Mouse (Mus musculus) liver, postnatal 0 days (tissue): Measurements from ENCODE around the gene Nmnat2. TPM values are rescaled to one million over a fixed set of nuclear protein-coding genes. Genes with fewer than 3 reads are reported as not detected.

Experiments
- ATAC-seq: fragments of 200-750 bp; cut with Nextera tagmentation; 2 replicates; pipeline ENCODE4 v1.8.0; 2017; ENCODE audit warnings: mild to moderate bottlenecking, moderate library complexity
- DNase-seq: peaks from one replicate; pipeline ENCODE4 v3.0.0-alpha.2; 2016
- H3K27ac ChIP-seq: fragments of 300-500 bp; sonication (generic); 2 replicates; pipeline ENCODE4 v1.5.1; 2014; ENCODE audit warnings: antibody characterized with exemption, moderate library complexity, mild to moderate bottlenecking, low read depth
- H3K27me3 ChIP-seq: fragments of 300-500 bp; sonication (generic); 2 replicates; pipeline ENCODE4 v1.6.1; 2014; ENCODE audit warnings: low read length, control low read depth, mixed read lengths; ENCODE audit not compliant: insufficient read depth
- H3K36me3 ChIP-seq: fragments of 300-500 bp; sonication (generic); replicated peaks from 2 replicates; pipeline ENCODE4 v1.6.1; 2014; ENCODE audit warnings: mild to moderate bottlenecking, control low read depth, low read length, moderate library complexity, mixed read lengths; ENCODE audit not compliant: insufficient read depth
- H3K4me1 ChIP-seq: fragments of 300-500 bp; sonication (generic); 2 replicates; pipeline ENCODE4 v1.6.1; 2014; ENCODE audit warnings: antibody characterized with exemption, mild to moderate bottlenecking, control low read depth; ENCODE audit not compliant: insufficient read depth
- H3K4me2 ChIP-seq: fragments of 300-500 bp; sonication (generic); 2 replicates; pipeline ENCODE4 v1.6.1; 2014; ENCODE audit warnings: low read depth, mild to moderate bottlenecking, low read length, moderate library complexity, mixed read lengths
- H3K4me3 ChIP-seq: fragments of 300-500 bp; sonication (generic); 2 replicates; pipeline ENCODE4 v1.5.1; 2014; ENCODE audit warnings: low read depth, low read length
- H3K9ac ChIP-seq: fragments of 300-500 bp; sonication (generic); replicated peaks from 2 replicates; pipeline ENCODE4 v1.6.1; 2014; ENCODE audit warnings: mild to moderate bottlenecking, moderate library complexity
- H3K9me3 ChIP-seq: fragments of 300-500 bp; sonication (generic); 2 replicates; pipeline ENCODE4 v1.6.1; 2016; ENCODE audit warnings: mild to moderate bottlenecking, control low read depth, low read length, mixed read lengths
- CTCF ChIP-seq: sonication (generic); IDR thresholded peaks from 2 replicates; pipeline ENCODE4 v1.5.1; 2016; ENCODE audit warnings: antibody characterized with exemption, low read depth
- EP300 ChIP-seq: IDR thresholded peaks from 2 replicates; pipeline ENCODE4 v1.6.1; 2016; ENCODE audit warnings: antibody characterized with exemption, low read depth, mild to moderate bottlenecking
- WGBS: fragments of 180-500 bp; shearing (Covaris S2); extraction: QIAGEN DNeasy Blood & Tissue Kit; methylation state at CpG from one replicate; pipeline ENCODE4 v1.1.7; 2014; ENCODE audit not compliant: insufficient replicate concordance; 5-methylcytosine and 5-hydroxymethylcytosine counted together
- polyA plus RNA-seq: library from polyadenylated mRNA; unstranded; fragments of >200 nt; fragmentation: Nextera tagmentation; extraction: Ambion mirVana; gene quantifications from 2 replicates; pipeline ENCODE4 v1.2.1, GENCODE M21; 2015

The Nmnat2 gene
- polyA plus RNA-seq, 1 experiment from 2014 or later = 0.09 TPM

DNA sequence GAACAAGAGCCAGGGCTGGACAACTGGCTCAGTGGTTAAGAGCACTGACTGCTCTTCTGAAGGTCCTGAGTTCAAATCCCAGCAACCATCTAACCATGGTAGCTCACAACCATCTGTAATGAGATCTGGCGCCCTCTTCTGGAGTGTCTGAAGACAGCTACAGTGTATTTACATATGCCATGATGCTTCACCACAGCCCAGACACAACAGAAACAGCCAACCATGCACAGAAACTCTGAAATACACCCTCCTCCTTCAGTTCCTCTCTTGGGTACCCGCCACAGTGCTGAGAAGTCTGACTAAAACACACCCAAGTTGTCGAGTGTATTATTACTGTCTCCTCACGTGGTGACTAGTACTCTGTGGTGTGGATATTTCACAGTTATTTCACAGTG, 111.6 kb downstream of the Nmnat2 start:
- ATAC-seq (no peak), DNase-seq (no peak)
- H3K27ac ChIP-seq = no peak overlapping the region
- no peaks in the 10 kb centered on the region for H3K36me3 ChIP-seq
- H3K27me3 ChIP-seq = 0 out of 2 replicates have a peak, but pooled peaks cover 8% of the 10 kb centered on the region
- WGBS = 62% methylated on average over 4 of the region's 4 CpGs
- no peak overlapping the region for H3K9ac ChIP-seq
- no peak overlapping the region for H3K4me3 ChIP-seq
- no peaks in the 10 kb centered on the region for H3K9me3 ChIP-seq
- no peak for TF ChIP-seq EP300
- TF ChIP-seq CTCF = peak; percentile 42
- H3K4me1 ChIP-seq = no peaks in the 10 kb centered on the region
- H3K4me2 ChIP-seq = no peak overlapping the region

DNA sequence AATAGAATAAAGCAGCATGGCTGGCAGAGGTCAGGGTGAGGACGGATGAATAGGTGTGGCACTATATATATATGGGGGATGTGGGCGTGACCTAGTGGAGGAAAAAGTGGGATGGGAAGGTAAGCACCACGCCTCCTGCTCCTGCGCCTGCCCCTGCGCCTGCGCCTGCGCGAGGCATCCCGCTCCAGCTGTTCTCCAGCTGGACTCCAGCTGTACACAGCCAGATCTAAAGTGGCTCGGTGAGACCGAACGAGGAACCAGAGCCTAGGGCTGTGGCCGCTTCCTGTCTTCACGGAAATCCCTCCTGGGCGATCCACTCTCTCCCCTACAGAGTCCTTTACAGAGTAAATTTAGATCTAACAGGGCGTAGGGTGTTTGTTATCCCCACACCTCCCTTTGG, 116.8 kb downstream of the Nmnat2 start:
- Histone ChIP-seq H3K9ac (no peak overlapping the region), H3K4me2 (no peak overlapping the region), H3K9me3 (no peaks in the 10 kb centered on the region), H3K4me3 (no peak overlapping the region), H3K4me1 (no peaks in the 10 kb centered on the region), H3K27me3 (peaks cover 21% of the 10 kb centered on the region), H3K27ac (no peak overlapping the region), H3K36me3 (no peaks in the 10 kb centered on the region)
- no peak for DNase-seq
- ATAC-seq = no peak
- WGBS = 39% methylated on average over 15 of the region's 16 CpGs
- TF ChIP-seq CTCF = no peak

DNA sequence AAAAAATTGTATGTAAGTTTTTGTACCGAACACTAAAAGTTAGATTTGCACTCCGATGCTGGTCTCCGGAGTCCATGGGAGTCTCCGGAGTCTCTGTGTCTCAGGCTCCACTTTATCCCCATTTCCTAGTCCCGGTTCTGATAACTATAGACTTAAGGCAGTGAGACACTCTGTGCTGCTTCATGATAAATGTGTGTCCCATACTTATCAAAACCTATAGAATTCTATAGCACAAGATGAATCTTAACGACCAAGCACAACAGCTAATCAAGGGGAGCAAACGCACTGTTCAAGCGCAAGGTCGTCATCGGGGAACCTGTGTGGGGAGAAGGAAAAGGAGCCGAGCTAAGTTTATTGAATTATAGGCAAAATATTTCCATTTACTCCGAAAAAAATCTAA, 117.2 kb downstream of the Nmnat2 start:
- ATAC-seq (no peak), DNase-seq (no peak)
- Histone ChIP-seq H3K4me3 (no peak overlapping the region), H3K9ac (no peak overlapping the region), H3K9me3 (no peaks in the 10 kb centered on the region), H3K27ac (no peak overlapping the region), H3K4me1 (no peaks in the 10 kb centered on the region), H3K4me2 (no peak overlapping the region), H3K27me3 (peaks cover 21% of the 10 kb centered on the region), H3K36me3 (no peaks in the 10 kb centered on the region)
- 42% methylated on average over 12 of the region's 12 CpGs for WGBS
- no peak for TF ChIP-seq CTCF
- no peak for TF ChIP-seq EP300

DNA sequence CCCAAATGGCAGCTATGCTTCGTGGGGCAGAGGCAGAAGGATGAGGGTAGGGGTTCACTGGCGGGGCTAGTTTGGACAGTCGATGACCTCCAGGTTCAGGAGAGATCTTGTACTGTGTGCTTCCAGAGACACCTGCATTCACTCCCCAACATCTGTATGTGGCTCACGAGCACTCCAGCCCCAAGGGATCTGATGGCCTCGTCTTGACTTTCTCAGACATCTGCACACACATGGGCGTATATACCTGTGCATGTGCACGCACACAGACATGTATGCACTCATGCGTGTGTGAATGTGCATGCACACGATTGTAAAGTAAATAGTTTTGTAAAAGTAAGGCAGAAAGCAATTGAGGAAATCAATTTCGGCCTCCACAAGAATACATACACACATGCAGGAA, 117.9 kb downstream of the Nmnat2 start:
- DNase-seq = no peak
- Histone ChIP-seq H3K27me3 (peaks cover 23% of the 10 kb centered on the region), H3K36me3 (no peaks in the 10 kb centered on the region), H3K27ac (no peak overlapping the region), H3K4me1 (no peaks in the 10 kb centered on the region), H3K4me3 (no peak overlapping the region), H3K9ac (no peak overlapping the region), H3K9me3 (no peaks in the 10 kb centered on the region), H3K4me2 (no peak overlapping the region)
- no peak for ATAC-seq
- TF ChIP-seq EP300 = no peak
- no peak for TF ChIP-seq CTCF
- 48% methylated on average over 10 of the region's 10 CpGs for WGBS

DNA sequence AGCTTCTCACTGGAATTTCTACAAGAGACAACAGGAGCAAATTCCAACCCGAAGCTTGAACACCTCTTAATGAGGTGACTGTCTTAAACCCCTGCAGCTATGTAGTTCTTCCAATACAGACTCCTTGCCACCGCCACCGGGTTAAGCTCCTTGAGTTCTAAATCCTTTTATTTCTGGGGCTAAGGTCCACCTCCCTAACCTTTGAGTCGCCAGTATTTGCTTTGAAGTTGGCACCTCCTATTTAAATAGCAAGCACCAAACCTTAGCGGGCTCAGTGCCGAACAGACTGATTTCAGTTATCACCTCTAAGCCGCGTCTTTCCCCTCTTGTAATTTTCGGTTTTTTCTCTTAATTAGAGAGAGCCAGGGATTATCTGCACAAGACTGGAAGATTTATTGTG, 118.6 kb downstream of the Nmnat2 start:
- DNase-seq = no peak
- no peak overlapping the region for H3K4me3 ChIP-seq
- WGBS = 16% methylated on average over 9 of the region's 9 CpGs

DNA sequence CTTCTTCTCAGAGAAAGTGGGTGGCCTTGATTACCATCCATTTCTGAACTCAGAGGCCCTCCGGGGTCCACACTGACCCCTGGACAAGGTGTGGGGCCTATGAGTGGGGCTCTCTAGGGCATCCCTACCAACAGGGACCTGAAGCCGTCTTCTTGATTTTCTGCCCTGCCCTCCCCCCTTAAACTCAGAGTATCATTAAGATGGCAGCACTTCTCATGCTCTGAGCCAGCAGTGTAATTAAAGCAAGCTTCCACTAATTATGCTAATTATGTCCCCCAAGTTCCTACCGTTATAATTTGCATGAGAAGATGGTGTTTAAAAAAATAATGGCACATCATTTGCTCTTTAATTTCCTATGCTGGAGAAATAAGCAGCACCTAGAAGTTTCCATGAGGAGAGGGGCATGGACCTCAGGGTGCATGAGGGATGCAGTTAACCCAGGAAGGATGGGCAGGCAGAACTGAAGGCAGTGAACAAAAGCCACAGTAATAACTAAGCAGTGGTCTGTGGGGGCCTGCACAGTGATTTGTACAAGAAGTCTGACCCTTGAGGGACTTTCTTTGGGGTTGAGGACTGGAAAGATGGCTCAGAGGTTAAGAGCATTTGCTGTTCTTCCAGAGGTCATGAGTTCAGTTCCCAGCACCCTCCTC, 120.4 kb downstream of the Nmnat2 start:
- WGBS = 72% methylated on average over 3 of the region's 3 CpGs
- TF ChIP-seq CTCF (no peak), EP300 (no peak)
- H3K4me1 ChIP-seq = no peaks in the 10 kb centered on the region
- H3K9me3 ChIP-seq = no peaks in the 10 kb centered on the region
- ATAC-seq = no peak
- peaks cover 20% of the 10 kb centered on the region for H3K27me3 ChIP-seq
- no peak overlapping the region for H3K27ac ChIP-seq
- H3K9ac ChIP-seq = no peak overlapping the region
- DNase-seq = no peak
- no peak overlapping the region for H3K4me2 ChIP-seq
- H3K36me3 ChIP-seq = no peaks in the 10 kb centered on the region
- H3K4me3 ChIP-seq = no peak overlapping the region

More for the DNA sequence above, 118.6 kb downstream of the Nmnat2 start:
- TF ChIP-seq CTCF = no peak
- no peak for TF ChIP-seq EP300
- ATAC-seq = no peak
- peaks cover 23% of the 10 kb centered on the region for H3K27me3 ChIP-seq
- H3K4me2 ChIP-seq = no peak overlapping the region
- H3K36me3 ChIP-seq = no peaks in the 10 kb centered on the region
- no peak overlapping the region for H3K27ac ChIP-seq
- no peaks in the 10 kb centered on the region for H3K4me1 ChIP-seq
- H3K9me3 ChIP-seq = no peaks in the 10 kb centered on the region
- no peak overlapping the region for H3K9ac ChIP-seq
